Mouse (Mus musculus) heart, adult 11 months (tissue): ENCODE data around the gene Slc6a19.
"Not testable (repeated sequence)": the region's sequence is repeated elsewhere in the genome, so short reads cannot be mapped to it uniquely, and the experiment has no call there.

Experiments used
- DNase-seq: peaks from one replicate; pipeline ENCODE4 v3.0.0; 2022

Gene Slc6a19

GRCm38 (mm10) chr13:73711803-73712202, 7.1 kb upstream of the Slc6a19 start:
- DNase-seq: no peak

GRCm38 (mm10) chr13:73711221-73711620, 6.6 kb upstream of the Slc6a19 start:
- DNase-seq: no peak

- no peak for DNase-seq
These were observed 4.8 kb upstream of the Slc6a19 start for GRCm38 (mm10) chr13:73709491-73709890.

- DNase-seq: not testable (repeated sequence)
These were observed 1.2 kb downstream of the Slc6a19 start for GRCm38 (mm10) chr13:73703486-73703885.

GRCm38 (mm10) chr13:73702776-73703175, 1.9 kb downstream of the Slc6a19 start:
- no peak for DNase-seq

GRCm38 (mm10) chr13:73701161-73701883, 3.3 kb downstream of the Slc6a19 start:
- no peak for DNase-seq

- DNase-seq: no peak
These were observed 4.1 kb downstream of the Slc6a19 start for GRCm38 (mm10) chr13:73700554-73700953.

GRCm38 (mm10) chr13:73699714-73700113, 5.0 kb downstream of the Slc6a19 start:
- no peak for DNase-seq

- DNase-seq: no peak
These were observed 8.1 kb downstream of the Slc6a19 start for GRCm38 (mm10) chr13:73696529-73696928.

- DNase-seq: no peak
These were observed 9.7 kb downstream of the Slc6a19 start for GRCm38 (mm10) chr13:73694972-73695371.

GRCm38 (mm10) chr13:73693333-73693732, 11.3 kb downstream of the Slc6a19 start:
- DNase-seq: no peak

- DNase-seq: no peak
These were observed 12.3 kb downstream of the Slc6a19 start for GRCm38 (mm10) chr13:73692249-73692868.

GRCm38 (mm10) chr13:73688934-73689333, 15.7 kb downstream of the Slc6a19 start:
- no peak for DNase-seq

GRCm38 (mm10) chr13:73687601-73688000, 17.1 kb downstream of the Slc6a19 start:
- DNase-seq: no peak

- DNase-seq: no peak
These were observed 19.2 kb downstream of the Slc6a19 start for GRCm38 (mm10) chr13:73685502-73685901.

GRCm38 (mm10) chr13:73684412-73684811, 20.3 kb downstream of the Slc6a19 start:
- no peak for DNase-seq

- DNase-seq: peak; percentile 93
These were observed 21.0 kb downstream of the Slc6a19 start for GRCm38 (mm10) chr13:73683682-73684081.

- no peak for DNase-seq
These were observed 22.4 kb downstream of the Slc6a19 start for GRCm38 (mm10) chr13:73682226-73682625.

GRCm38 (mm10) chr13:73680394-73680793, 24.3 kb downstream of the Slc6a19 start:
- no peak for DNase-seq

- no peak for DNase-seq
These were observed 25.4 kb downstream of the Slc6a19 start for GRCm38 (mm10) chr13:73679311-73679710.

GRCm38 (mm10) chr13:73677853-73678252, 26.8 kb downstream of the Slc6a19 start, which contains the start of gene Slc6a18:
TSS of gene Slc6a18 (minus strand) at chr13:73678023.
- no peak for DNase-seq

GRCm38 (mm10) chr13:73675161-73675560, 29.5 kb downstream of the Slc6a19 start:
- no peak for DNase-seq

GRCm38 (mm10) chr13:73660163-73660695, 44.4 kb downstream of the Slc6a19 start:
- DNase-seq: no peak

- no peak for DNase-seq
These were observed 45.7 kb downstream of the Slc6a19 start for GRCm38 (mm10) chr13:73658953-73659352.
